Mouse (Mus musculus): ENCODE data around the gene Acad11. TPM values are rescaled to one million over a fixed set of nuclear protein-coding genes. Genes with fewer than 3 reads are reported as not detected.

The Acad11 gene
- polyA plus RNA-seq, 1 experiment from 2014 or later, result 7.8 TPM

GRCm38 (mm10) chr9:104123622-104124021 lies 60.4 kb downstream of the Acad11 start:
- H3K9ac ChIP-seq (replicated peaks), result no peak overlapping the region
- no peak overlapping the region for H3K4me3 ChIP-seq
- peaks cover 22% of the 10 kb centered on the region for H3K4me1 ChIP-seq
- no peak overlapping the region for H3K4me2 ChIP-seq (replicated peaks)
- H3K27ac ChIP-seq (replicated peaks), result no peak overlapping the region
- H3K27me3 ChIP-seq, result no peaks in the 10 kb centered on the region
- no peaks in the 10 kb centered on the region for H3K9me3 ChIP-seq
- 41% methylated on average over 5 of the region's 5 CpGs for WGBS
- no peak for ATAC-seq (ENCODE audit: low FRiP score, low read depth)
- no peaks in the 10 kb centered on the region for H3K36me3 ChIP-seq

- Histone ChIP-seq H3K9me3 (no peaks in the 10 kb centered on the region), H3K27me3 (no peaks in the 10 kb centered on the region), H3K27ac (replicated peaks) (no peak within 1 kb of the TSS), H3K36me3 (no peaks in the 10 kb centered on the region), H3K4me1 (peaks cover 22% of the 10 kb centered on the region), H3K9ac (replicated peaks) (no peak within 1 kb of the TSS), H3K4me3 (no peak within 1 kb of the TSS), H3K4me2 (replicated peaks) (no peak within 1 kb of the TSS)
- no peak for ATAC-seq (ENCODE audit: low FRiP score, low read depth)
- WGBS, result 77% methylated on average over 3 of the region's 3 CpGs
These were observed 63.7 kb downstream of the Acad11 start, which contains the start of gene Ackr4 for GRCm38 (mm10) chr9:104126833-104127232. Gene Ackr4, minus strand, starts transcription at chr9:104126933.

GRCm38 (mm10) chr9:104128110-104128509 lies 64.9 kb downstream of the Acad11 start:
- Histone ChIP-seq H3K9me3 (no peaks in the 10 kb centered on the region), H3K27me3 (no peaks in the 10 kb centered on the region), H3K27ac (replicated peaks) (no peak overlapping the region), H3K36me3 (no peaks in the 10 kb centered on the region), H3K9ac (replicated peaks) (no peak overlapping the region), H3K4me2 (replicated peaks) (no peak overlapping the region), H3K4me3 (no peak overlapping the region), H3K4me1 (peaks cover 22% of the 10 kb centered on the region)
- WGBS, result 40% methylated on average over 2 of the region's 2 CpGs
- no peak for ATAC-seq (ENCODE audit: low FRiP score, low read depth)

- no peak overlapping the region for H3K4me3 ChIP-seq
- H3K9me3 ChIP-seq, result no peaks in the 10 kb centered on the region
- H3K9ac ChIP-seq (replicated peaks), result no peak overlapping the region
- peaks cover 9% of the 10 kb centered on the region for H3K4me1 ChIP-seq
- no peak for ATAC-seq (ENCODE audit: low FRiP score, low read depth)
- no peak overlapping the region for H3K4me2 ChIP-seq (replicated peaks)
- H3K27me3 ChIP-seq, result no peaks in the 10 kb centered on the region
- no peaks in the 10 kb centered on the region for H3K36me3 ChIP-seq
- 87% methylated on average over 9 of the region's 9 CpGs for WGBS
- H3K27ac ChIP-seq (replicated peaks), result no peak overlapping the region
These were observed 67.1 kb downstream of the Acad11 start for GRCm38 (mm10) chr9:104130141-104130755.

GRCm38 (mm10) chr9:104140351-104140750 lies 77.2 kb downstream of the Acad11 start:
- 87% methylated on average over 6 of the region's 6 CpGs for WGBS
- Histone ChIP-seq H3K27me3 (no peaks in the 10 kb centered on the region), H3K9me3 (no peaks in the 10 kb centered on the region), H3K27ac (replicated peaks) (no peak overlapping the region), H3K9ac (replicated peaks) (no peak overlapping the region), H3K4me2 (replicated peaks) (no peak overlapping the region), H3K36me3 (no peaks in the 10 kb centered on the region), H3K4me3 (no peak overlapping the region), H3K4me1 (no peaks in the 10 kb centered on the region)
- ATAC-seq (ENCODE audit: low FRiP score, low read depth), result no peak

- no peaks in the 10 kb centered on the region for H3K27me3 ChIP-seq
- 86% methylated on average over 14 of the region's 14 CpGs for WGBS
- H3K4me2 ChIP-seq (replicated peaks), result no peak overlapping the region
- no peak for ATAC-seq (ENCODE audit: low FRiP score, low read depth)
- no peak overlapping the region for H3K4me3 ChIP-seq
- H3K9me3 ChIP-seq, result no peaks in the 10 kb centered on the region
- H3K9ac ChIP-seq (replicated peaks), result no peak overlapping the region
- H3K36me3 ChIP-seq, result no peaks in the 10 kb centered on the region
- H3K4me1 ChIP-seq, result no peaks in the 10 kb centered on the region
- no peak overlapping the region for H3K27ac ChIP-seq (replicated peaks)
These were observed 79.6 kb downstream of the Acad11 start for GRCm38 (mm10) chr9:104142805-104143204.

- H3K27me3 ChIP-seq, result no peaks in the 10 kb centered on the region
- no peaks in the 10 kb centered on the region for H3K36me3 ChIP-seq
- no peaks in the 10 kb centered on the region for H3K4me1 ChIP-seq
- no peak overlapping the region for H3K27ac ChIP-seq (replicated peaks)
- no peak overlapping the region for H3K4me2 ChIP-seq (replicated peaks)
- no peak overlapping the region for H3K9ac ChIP-seq (replicated peaks)
- no peaks in the 10 kb centered on the region for H3K9me3 ChIP-seq
- ATAC-seq (ENCODE audit: low FRiP score, low read depth), result no peak
- H3K4me3 ChIP-seq, result no peak overlapping the region
- 83% methylated on average over 8 of the region's 8 CpGs for WGBS
These were observed 81.3 kb downstream of the Acad11 start for GRCm38 (mm10) chr9:104144314-104144996.

- ATAC-seq (ENCODE audit: low FRiP score, low read depth), result no peak
- Histone ChIP-seq H3K27me3 (no peaks in the 10 kb centered on the region), H3K9ac (replicated peaks) (no peak overlapping the region), H3K27ac (replicated peaks) (no peak overlapping the region), H3K9me3 (no peaks in the 10 kb centered on the region), H3K36me3 (peaks cover 8% of the 10 kb centered on the region), H3K4me2 (replicated peaks) (no peak overlapping the region), H3K4me3 (no peak overlapping the region), H3K4me1 (no peaks in the 10 kb centered on the region)
- WGBS, result 86% methylated on average over 7 of the region's 7 CpGs
These were observed 83.5 kb downstream of the Acad11 start for GRCm38 (mm10) chr9:104146683-104147082.

GRCm38 (mm10) chr9:104148969-104149368 lies 85.8 kb downstream of the Acad11 start:
- H3K4me2 ChIP-seq (replicated peaks), result no peak overlapping the region
- H3K27ac ChIP-seq (replicated peaks), result no peak overlapping the region
- no peaks in the 10 kb centered on the region for H3K9me3 ChIP-seq
- WGBS, result 96% methylated on average over 7 of the region's 7 CpGs
- no peak overlapping the region for H3K9ac ChIP-seq (replicated peaks)
- peaks cover 28% of the 10 kb centered on the region for H3K36me3 ChIP-seq
- no peak for ATAC-seq (ENCODE audit: low FRiP score, low read depth)
- H3K27me3 ChIP-seq, result no peaks in the 10 kb centered on the region
- no peak overlapping the region for H3K4me3 ChIP-seq
- H3K4me1 ChIP-seq, result no peaks in the 10 kb centered on the region

- H3K27ac ChIP-seq (replicated peaks), result no peak overlapping the region
- no peak overlapping the region for H3K9ac ChIP-seq (replicated peaks)
- no peaks in the 10 kb centered on the region for H3K4me1 ChIP-seq
- no peak overlapping the region for H3K4me2 ChIP-seq (replicated peaks)
- no peaks in the 10 kb centered on the region for H3K27me3 ChIP-seq
- H3K36me3 ChIP-seq, result peaks cover 60% of the 10 kb centered on the region
- WGBS, result 95% methylated on average over 7 of the region's 7 CpGs
- no peak overlapping the region for H3K4me3 ChIP-seq
- ATAC-seq (ENCODE audit: low FRiP score, low read depth), result no peak
- H3K9me3 ChIP-seq, result no peaks in the 10 kb centered on the region
These were observed 88.9 kb downstream of the Acad11 start for GRCm38 (mm10) chr9:104152121-104152520.

- no peak overlapping the region for H3K4me3 ChIP-seq
- no peaks in the 10 kb centered on the region for H3K9me3 ChIP-seq
- 97% methylated on average over 14 of the region's 14 CpGs for WGBS
- no peaks in the 10 kb centered on the region for H3K27me3 ChIP-seq
- H3K4me1 ChIP-seq, result no peaks in the 10 kb centered on the region
- H3K9ac ChIP-seq (replicated peaks), result no peak overlapping the region
- ATAC-seq (ENCODE audit: low FRiP score, low read depth), result no peak
- peaks cover 89% of the 10 kb centered on the region for H3K36me3 ChIP-seq
- no peak overlapping the region for H3K4me2 ChIP-seq (replicated peaks)
- no peak overlapping the region for H3K27ac ChIP-seq (replicated peaks)
These were observed 92.0 kb downstream of the Acad11 start for GRCm38 (mm10) chr9:104155100-104155715.

GRCm38 (mm10) chr9:104156506-104156905 lies 93.3 kb downstream of the Acad11 start:
- ATAC-seq (ENCODE audit: low FRiP score, low read depth), result no peak
- H3K4me2 ChIP-seq (replicated peaks), result no peak overlapping the region
- H3K9ac ChIP-seq (replicated peaks), result no peak overlapping the region
- H3K27ac ChIP-seq (replicated peaks), result no peak overlapping the region
- 96% methylated on average over 8 of the region's 8 CpGs for WGBS
- no peak overlapping the region for H3K4me3 ChIP-seq
- no peaks in the 10 kb centered on the region for H3K4me1 ChIP-seq
- peaks cover 96% of the 10 kb centered on the region for H3K36me3 ChIP-seq
- no peaks in the 10 kb centered on the region for H3K27me3 ChIP-seq
- H3K9me3 ChIP-seq, result no peaks in the 10 kb centered on the region

All from midbrain, embryonic 12.5 days (tissue).